ENCODE assay signal across 9 mouse cellular contexts in the genomic region with DNA sequence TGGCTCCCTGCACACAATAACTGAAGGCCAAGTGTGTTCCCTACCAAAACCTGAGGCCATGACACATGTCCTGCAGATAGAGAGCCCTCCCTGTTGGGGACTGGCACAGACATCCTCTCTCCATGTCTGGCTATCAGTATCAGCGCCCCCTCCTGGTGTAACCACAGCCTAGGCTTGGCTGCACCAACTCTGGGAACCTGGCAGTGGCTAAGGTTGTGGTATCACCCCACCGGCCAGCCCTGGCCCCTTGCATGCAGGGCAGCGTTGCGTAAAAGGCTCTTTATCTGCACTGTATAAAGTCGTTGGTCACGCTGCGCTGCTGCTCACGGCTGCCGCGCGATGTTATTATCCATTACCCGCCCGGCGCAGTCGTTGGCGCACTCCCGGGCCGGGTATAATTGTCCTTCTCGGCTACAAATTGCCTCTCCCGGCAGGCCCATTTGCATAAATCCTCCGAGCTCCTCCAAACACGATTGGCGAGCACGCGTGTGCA. TPM values are rescaled to one million over a fixed set of nuclear protein-coding genes. Genes with fewer than 3 reads are reported as not detected.
DNase-seq lines count a peak whose midpoint lies in the region; ATAC-seq and TF ChIP-seq lines count a peak whose summit lies in the region.
"Had no signal": no experiment of that assay in that cellular context is flagged by ENCODE, and none has a peak within 500 bp of the region (broad histone marks: within the 10 kb centered on the region; RNA-seq: fewer than 3 reads in every experiment).

No protein-coding gene starts in this region.

- H3K36me3 ChIP-seq in testis, adult 2 months (ENCODE audit: control insufficient read depth, insufficient read depth, low read length), result no peaks in the 10 kb centered on the region
- H3K36me3 ChIP-seq in forebrain, embryonic 12.5 days (replicated peaks), result peaks cover 99% of the 10 kb centered on the region
- no peaks in the 10 kb centered on the region for H3K36me3 ChIP-seq in kidney, adult 2 months (ENCODE audit: control insufficient read depth, insufficient read depth, low read length)
- peaks cover 11% of the 10 kb centered on the region for H3K36me3 ChIP-seq in lung, postnatal 0 days (ENCODE audit: insufficient read depth, low read length)

- TF ChIP-seq EP300 in lung, postnatal 0 days (IDR thresholded peaks at IDR 0.05), result no peak

- TF ChIP-seq CTCF in testis, adult 2 months (IDR thresholded peaks at IDR 0.05; ENCODE audit: control insufficient read depth, insufficient read depth, insufficient replicate concordance, low read depth, low read length), result peak; percentile 37; the same call in 1 of the 2 replicates
- peak; percentile 58 for TF ChIP-seq CTCF in kidney, adult 2 months (conservative IDR thresholded peaks at IDR 0.05; ENCODE audit: insufficient read depth, insufficient read length, low read depth, low read length)
- TF ChIP-seq CTCF in lung, postnatal 0 days (IDR thresholded peaks at IDR 0.05), result peak; percentile 78

- no peak for DNase-seq in testis, postnatal 14 days (ENCODE audit: low spot score)
- DNase-seq in c-Kit-positive CD71-negative TER-119-negative erythroid progenitor cells, embryonic 14.5 days (ENCODE audit: low read depth), result peak; percentile 37
- peak; percentile 59 for DNase-seq in kidney, adult 2 months
- DNase-seq in lung, postnatal 0 days (ENCODE audit: low spot score), result peak; percentile 71
- DNase-seq in right cerebral cortex, postnatal 25 days, result peak; percentile 31
- no peak for DNase-seq in spleen, adult 12 weeks (ENCODE audit: low spot score)

- peak overlapping the region; percentile 23; the same call in 1 of the 2 replicates for H3K4me2 ChIP-seq in forebrain, embryonic 12.5 days
- no peak overlapping the region; the same call in 1 of the 2 replicates for H3K4me2 ChIP-seq in lung, postnatal 0 days (replicated peaks; ENCODE audit: low read depth, low read length)

- H3K9ac ChIP-seq in forebrain, embryonic 12.5 days, result no peak overlapping the region
- H3K9ac ChIP-seq in lung, postnatal 0 days (replicated peaks; ENCODE audit: low read depth), result no peak overlapping the region

- H3K9me3 ChIP-seq in forebrain, embryonic 12.5 days, result no peaks in the 10 kb centered on the region
- H3K9me3 ChIP-seq in lung, postnatal 0 days (ENCODE audit: low read length), result no peaks in the 10 kb centered on the region

- no peak for TF ChIP-seq POLR2A in testis, adult 2 months (IDR thresholded peaks at IDR 0.05; ENCODE audit: control insufficient read depth, low read depth, low read length)
- no peak for TF ChIP-seq POLR2A in kidney, adult 2 months (IDR thresholded peaks at IDR 0.05; ENCODE audit: low read depth, low read length)

- H3K4me1 ChIP-seq in testis, adult 2 months (ENCODE audit: control insufficient read depth, insufficient read depth, low read length), result no peaks in the 10 kb centered on the region; the same call in 1 of the 2 replicates
- H3K4me1 ChIP-seq in forebrain, embryonic 12.5 days, result peaks cover 30% of the 10 kb centered on the region
- H3K4me1 ChIP-seq in kidney, adult 2 months (ENCODE audit: control insufficient read depth, insufficient read depth, low read length), result no peaks in the 10 kb centered on the region
- H3K4me1 ChIP-seq in lung, postnatal 0 days (ENCODE audit: insufficient read depth, low read depth, low read length), result peaks cover 15% of the 10 kb centered on the region; the same call in 1 of the 2 replicates

- H3K27me3 ChIP-seq in testis, adult 2 months (ENCODE audit: control insufficient read depth, insufficient read depth, low read length), result no peaks in the 10 kb centered on the region
- no peaks in the 10 kb centered on the region for H3K27me3 ChIP-seq in forebrain, embryonic 12.5 days
- H3K27me3 ChIP-seq in kidney, adult 2 months (replicated peaks; ENCODE audit: control insufficient read depth, insufficient read depth, low read length), result no peaks in the 10 kb centered on the region
- no peaks in the 10 kb centered on the region for H3K27me3 ChIP-seq in lung, postnatal 0 days (replicated peaks; ENCODE audit: insufficient read depth, low read length)

- WGBS in forebrain, embryonic 12.5 days, result 29% methylated on average over 25 of the region's 25 CpGs
- 60% methylated on average over 25 of the region's 25 CpGs for WGBS in kidney, adult 2 months
- 81% methylated on average over 25 of the region's 25 CpGs for WGBS in lung, postnatal 0 days

- no peak overlapping the region for H3K27ac ChIP-seq in testis, adult 2 months (ENCODE audit: control insufficient read depth, insufficient read depth, low read depth, low read length)
- peak overlapping the region; percentile 79 for H3K27ac ChIP-seq in forebrain, embryonic 12.5 days
- H3K27ac ChIP-seq in kidney, adult 2 months (ENCODE audit: insufficient read depth, low read depth, low read length), result no peak overlapping the region
- peak overlapping the region; percentile 47; the same call in 1 of the 2 replicates for H3K27ac ChIP-seq in lung, postnatal 0 days (ENCODE audit: low read length)

- ATAC-seq in forebrain, embryonic 12.5 days (ENCODE audit: low FRiP score), result peak; percentile 77
- ATAC-seq in lung, postnatal 0 days, result peak; percentile 52

- H3K4me3 ChIP-seq in testis, adult 2 months (ENCODE audit: control insufficient read depth, low read depth, low read length), result peak overlapping the region; percentile 19
- H3K4me3 ChIP-seq in forebrain, embryonic 12.5 days (replicated peaks), result no peak overlapping the region
- H3K4me3 ChIP-seq in kidney, adult 2 months (ENCODE audit: insufficient read depth, low read depth, low read length), result no peak overlapping the region
- H3K4me3 ChIP-seq in lung, postnatal 0 days (ENCODE audit: low read depth, low read length), result no peak overlapping the region
- H3K4me3 ChIP-seq: myocyte had no signal

RNA-seq across cellular contexts. Expression of gene Bahcc1, which starts 47.6 kb away (rescaled TPM):
- 2.3 and 2.9 TPM in 2 replicates for polyA plus RNA-seq in testis, adult 2 months (2012; rRNA removed)
- polyA plus RNA-seq in forebrain, embryonic 12.5 days (2016; fragmentation: Nextera tagmentation; extraction: Ambion mirVana), result 23.5 and 24.0 TPM in 2 replicates
- polyA plus RNA-seq in kidney, adult 2 months (2012; rRNA removed), result 8.0 and 9.2 TPM in 2 replicates
- polyA plus RNA-seq in lung, postnatal 0 days (2015; fragmentation: Nextera tagmentation; extraction: Ambion mirVana), result 5.9 and 6.6 TPM in 2 replicates

Comparison
In these comparisons a context has a peak if more than half of its experiments do, and no peak if none do; other contexts are left out.
1. H3K27ac ChIP-seq: peak in forebrain, embryonic 12.5 days (single experiment) and lung, postnatal 0 days (single experiment); none in testis, adult 2 months (single experiment) and kidney, adult 2 months (single experiment).
2. DNase-seq: peak in c-Kit-positive CD71-negative TER-119-negative erythroid progenitor cells, embryonic 14.5 days (single experiment), kidney, adult 2 months (single experiment), lung, postnatal 0 days (single experiment) and right cerebral cortex, postnatal 25 days (single experiment); none in testis, postnatal 14 days (single experiment) and spleen, adult 12 weeks (single experiment).
3. Peak in every context shown above with its lines, with median percentiles within 50 percentile points of each other: CTCF ChIP-seq.